Mouse (Mus musculus) embryonic facial prominence, embryonic 15.5 days (tissue): ENCODE data around the gene Akap8. TPM values are rescaled to one million over a fixed set of nuclear protein-coding genes. Genes with fewer than 3 reads are reported as not detected.

Experiments
- ATAC-seq: fragments of 200-750 bp; cut with Nextera tagmentation; 2 replicates; pipeline ENCODE4 v1.8.0; 2017; ENCODE audit warnings: low read depth, moderate TSS enrichment; ENCODE audit not compliant: insufficient number of reproducible peaks, low FRiP score, low TSS enrichment
- H3K27ac ChIP-seq: fragments of 300-500 bp; sonication (generic); replicated peaks from 2 replicates; pipeline ENCODE4 v1.5.1; 2015; ENCODE audit warnings: mild to moderate bottlenecking, inconsistent platforms
- H3K27me3 ChIP-seq: fragments of 300-500 bp; sonication (generic); 2 replicates; pipeline ENCODE4 v1.6.1; 2015; ENCODE audit warnings: inconsistent platforms
- H3K36me3 ChIP-seq: fragments of 300-500 bp; sonication (generic); 2 replicates; pipeline ENCODE4 v1.6.1; 2015; ENCODE audit warnings: mild to moderate bottlenecking, inconsistent platforms
- H3K4me1 ChIP-seq: fragments of 300-500 bp; sonication (generic); 2 replicates; pipeline ENCODE4 v1.6.1; 2015; ENCODE audit warnings: inconsistent platforms
- H3K4me2 ChIP-seq: fragments of 300-500 bp; sonication (generic); replicated peaks from 2 replicates; pipeline ENCODE4 v1.6.1; 2015; ENCODE audit warnings: mild to moderate bottlenecking, inconsistent platforms
- H3K4me3 ChIP-seq: fragments of 300-500 bp; sonication (generic); replicated peaks from 2 replicates; pipeline ENCODE4 v1.5.1; 2015; ENCODE audit warnings: mild to moderate bottlenecking, inconsistent platforms
- H3K9ac ChIP-seq: fragments of 300-500 bp; sonication (generic); 2 replicates; pipeline ENCODE4 v1.6.1; 2015; ENCODE audit warnings: inconsistent platforms
- H3K9me3 ChIP-seq: fragments of 300-500 bp; sonication (generic); replicated peaks from 2 replicates; pipeline ENCODE4 v1.6.1; 2016; ENCODE audit warnings: inconsistent platforms
- WGBS: fragments of 180-500 bp; shearing (Covaris S2); methylation state at CpG from one replicate; pipeline ENCODE4 v1.1.7; 2015; 5-methylcytosine and 5-hydroxymethylcytosine counted together
- polyA plus RNA-seq: library from polyadenylated mRNA; unstranded; fragments of >200 nt; fragmentation: Nextera tagmentation; extraction: Ambion mirVana; gene quantifications from 2 replicates; pipeline ENCODE4 v1.2.1, GENCODE M21; 2015

Gene Akap8
- polyA plus RNA-seq, 1 experiment from 2014 or later, result 97.9 TPM

GRCm38 (mm10) chr17:32341102-32341501 lies 20.1 kb upstream of the Akap8 start:
- WGBS, result 88% methylated on average over 1 of the region's 1 CpGs
- H3K4me1 ChIP-seq, result no peaks in the 10 kb centered on the region

GRCm38 (mm10) chr17:32340110-32340509 lies 19.1 kb upstream of the Akap8 start:
- ATAC-seq, result no peak
- Histone ChIP-seq H3K9ac (no peak overlapping the region), H3K4me2 (no peak overlapping the region), H3K36me3 (peaks cover 64% of the 10 kb centered on the region), H3K4me1 (no peaks in the 10 kb centered on the region), H3K4me3 (no peak overlapping the region), H3K27me3 (no peaks in the 10 kb centered on the region), H3K27ac (no peak overlapping the region), H3K9me3 (no peaks in the 10 kb centered on the region)
- 68% methylated on average over 1 of the region's 1 CpGs for WGBS

More at GRCm38 (mm10) chr17:32341102-32341501, 20.1 kb upstream of the Akap8 start:
- no peaks in the 10 kb centered on the region for H3K27me3 ChIP-seq
- H3K36me3 ChIP-seq, result peaks cover 54% of the 10 kb centered on the region
- no peak overlapping the region for H3K9ac ChIP-seq
- no peaks in the 10 kb centered on the region for H3K9me3 ChIP-seq
- H3K4me3 ChIP-seq, result no peak overlapping the region
- no peak overlapping the region for H3K27ac ChIP-seq
- no peak overlapping the region for H3K4me2 ChIP-seq
- ATAC-seq, result no peak

- no peak overlapping the region for H3K27ac ChIP-seq
- WGBS, result 69% methylated on average over 2 of the region's 2 CpGs
- H3K36me3 ChIP-seq, result peaks cover 75% of the 10 kb centered on the region
Measured at GRCm38 (mm10) chr17:32335869-32336268, 14.8 kb upstream of the Akap8 start.

DNA sequence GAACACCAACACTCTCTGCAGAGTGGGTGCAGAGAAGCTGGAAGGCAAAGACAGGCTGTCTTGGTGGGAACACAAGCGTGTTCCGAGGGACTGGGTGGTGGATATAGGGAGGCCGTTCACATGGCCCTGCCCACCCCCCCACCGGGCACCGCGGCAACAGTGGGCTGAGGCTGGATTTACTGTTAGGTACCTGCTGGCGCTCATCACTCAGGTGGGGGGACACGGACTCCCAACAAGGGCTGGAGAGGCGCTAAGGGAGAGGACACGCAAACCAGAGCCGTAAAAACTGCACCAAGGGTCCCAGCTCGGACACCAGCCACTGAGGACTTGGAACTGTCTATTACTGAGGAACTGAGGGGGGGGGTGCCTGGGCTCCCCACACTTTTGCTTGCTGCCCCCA lies 13.9 kb upstream of the Akap8 start:
- Histone ChIP-seq H3K27ac (no peak overlapping the region), H3K4me1 (no peaks in the 10 kb centered on the region), H3K9me3 (no peaks in the 10 kb centered on the region), H3K36me3 (peaks cover 78% of the 10 kb centered on the region), H3K27me3 (no peaks in the 10 kb centered on the region), H3K9ac (no peak overlapping the region), H3K4me2 (no peak overlapping the region), H3K4me3 (no peak overlapping the region)
- no peak for ATAC-seq
- WGBS, result 91% methylated on average over 12 of the region's 12 CpGs

More at GRCm38 (mm10) chr17:32335869-32336268, 14.8 kb upstream of the Akap8 start:
- Histone ChIP-seq H3K9ac (no peak overlapping the region), H3K4me2 (no peak overlapping the region), H3K27me3 (no peaks in the 10 kb centered on the region), H3K9me3 (no peaks in the 10 kb centered on the region), H3K4me1 (no peaks in the 10 kb centered on the region), H3K4me3 (no peak overlapping the region)
- ATAC-seq, result no peak

GRCm38 (mm10) chr17:32333675-32334303 lies 12.8 kb upstream of the Akap8 start:
- no peak overlapping the region for H3K27ac ChIP-seq
- H3K4me3 ChIP-seq, result no peak overlapping the region
- peak; percentile 59; the same call in 1 of the 2 replicates for ATAC-seq
- H3K9ac ChIP-seq, result no peak overlapping the region
- H3K36me3 ChIP-seq, result peaks cover 84% of the 10 kb centered on the region
- H3K27me3 ChIP-seq, result no peaks in the 10 kb centered on the region
- no peaks in the 10 kb centered on the region for H3K4me1 ChIP-seq
- WGBS, result 85% methylated on average over 31 of the region's 31 CpGs
- no peaks in the 10 kb centered on the region for H3K9me3 ChIP-seq
- no peak overlapping the region for H3K4me2 ChIP-seq

- Histone ChIP-seq H3K27me3 (no peaks in the 10 kb centered on the region), H3K4me2 (no peak overlapping the region), H3K9me3 (no peaks in the 10 kb centered on the region), H3K4me3 (no peak overlapping the region), H3K9ac (no peak overlapping the region), H3K36me3 (peaks cover 45% of the 10 kb centered on the region), H3K4me1 (no peaks in the 10 kb centered on the region), H3K27ac (no peak overlapping the region)
- no peak for ATAC-seq
Measured at GRCm38 (mm10) chr17:32327501-32327900, 6.5 kb upstream of the Akap8 start.

- WGBS, result 91% methylated on average over 1 of the region's 1 CpGs
- Histone ChIP-seq H3K27me3 (no peaks in the 10 kb centered on the region), H3K4me2 (no peak overlapping the region), H3K27ac (no peak overlapping the region), H3K36me3 (peaks cover 19% of the 10 kb centered on the region), H3K9me3 (no peaks in the 10 kb centered on the region), H3K9ac (no peak overlapping the region), H3K4me3 (no peak overlapping the region), H3K4me1 (peaks cover 18% of the 10 kb centered on the region)
- no peak for ATAC-seq
Measured at GRCm38 (mm10) chr17:32322809-32323208, 1.8 kb upstream of the Akap8 start.

DNA sequence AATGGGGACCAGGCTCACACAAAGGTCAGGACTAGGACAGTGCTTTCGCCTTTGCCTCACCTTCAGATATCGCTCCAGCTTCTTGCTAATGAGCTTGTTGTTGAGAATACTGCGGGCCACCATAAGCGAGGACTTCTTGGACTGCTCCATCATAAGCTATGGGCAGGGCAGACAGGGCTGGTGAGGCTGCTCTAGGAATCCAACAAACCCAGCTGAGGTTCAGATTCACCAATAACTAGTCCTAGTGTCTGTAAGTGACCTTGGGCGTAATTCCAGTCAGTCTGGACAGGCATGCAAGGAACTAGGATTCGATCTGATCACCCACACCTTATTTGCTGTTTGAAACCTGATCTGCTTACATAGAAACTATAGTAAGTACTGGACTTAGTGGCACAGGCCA lies 798 bp upstream of the Akap8 start:
- peak overlapping the region; percentile 98 for H3K27ac ChIP-seq
- peak overlapping the region; percentile 49 for H3K4me2 ChIP-seq
- peaks cover 18% of the 10 kb centered on the region for H3K4me1 ChIP-seq
- no peak for ATAC-seq
- no peaks in the 10 kb centered on the region for H3K9me3 ChIP-seq
- peak overlapping the region; percentile 90 for H3K4me3 ChIP-seq
- H3K27me3 ChIP-seq, result no peaks in the 10 kb centered on the region
- peak overlapping the region; percentile 58 for H3K9ac ChIP-seq
- peaks cover 29% of the 10 kb centered on the region for H3K36me3 ChIP-seq
- WGBS, result 16% methylated on average over 6 of the region's 6 CpGs

DNA sequence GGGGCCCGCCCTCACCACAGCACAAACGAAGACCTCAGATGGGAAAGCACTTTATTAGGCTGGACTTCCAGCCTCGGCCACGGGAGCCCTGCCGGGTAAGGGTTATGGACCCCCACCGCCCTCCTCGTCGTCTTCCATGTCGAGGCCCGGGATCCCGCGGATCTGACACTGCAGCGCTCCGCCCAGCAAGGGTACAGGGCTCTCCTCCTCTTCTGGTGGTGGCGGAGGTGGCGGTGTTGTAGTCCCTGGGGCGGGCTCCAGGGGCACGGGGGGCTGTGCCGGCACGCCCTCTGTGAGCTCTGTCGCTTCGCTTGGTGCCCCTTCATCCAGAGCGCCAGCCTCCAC lies 324 bp upstream of the Akap8 start:
- H3K4me1 ChIP-seq, result peaks cover 18% of the 10 kb centered on the region
- peak overlapping the region; percentile 98 for H3K27ac ChIP-seq
- peak overlapping the region; percentile 58 for H3K9ac ChIP-seq
- WGBS, result 1% methylated on average over 23 of the region's 23 CpGs
- no peaks in the 10 kb centered on the region for H3K27me3 ChIP-seq
- peak overlapping the region; percentile 49 for H3K4me2 ChIP-seq
- peaks cover 34% of the 10 kb centered on the region for H3K36me3 ChIP-seq
- ATAC-seq, result peak; percentile 59
- H3K4me3 ChIP-seq, result peak overlapping the region; percentile 90
- H3K9me3 ChIP-seq, result no peaks in the 10 kb centered on the region

DNA sequence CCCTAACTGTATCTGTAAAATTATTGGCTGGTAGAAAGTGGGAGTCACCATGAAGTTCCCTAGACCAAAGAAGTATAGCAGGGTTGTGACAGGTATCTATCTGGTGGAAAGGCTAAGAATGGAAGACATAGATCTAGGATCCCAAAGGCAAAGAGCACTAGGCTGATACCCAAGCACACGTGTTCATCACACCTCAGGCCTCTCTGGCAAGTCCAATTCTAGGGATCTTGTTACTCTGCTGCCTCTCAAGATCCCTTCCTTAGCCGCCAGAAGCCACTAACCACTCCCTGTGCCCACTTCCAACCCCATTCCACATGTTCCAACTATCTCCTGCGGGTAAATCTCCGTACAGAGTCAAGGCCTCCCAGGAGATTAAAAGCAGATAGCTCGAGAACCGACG lies 1.1 kb downstream of the Akap8 start:
- Histone ChIP-seq H3K9me3 (no peaks in the 10 kb centered on the region), H3K4me2 (peak overlapping the region; percentile 73), H3K27me3 (no peaks in the 10 kb centered on the region), H3K4me1 (peaks cover 18% of the 10 kb centered on the region), H3K27ac (peak overlapping the region; percentile 98), H3K9ac (peak overlapping the region; percentile 85), H3K4me3 (peak overlapping the region; percentile 90), H3K36me3 (peaks cover 42% of the 10 kb centered on the region)
- no peak for ATAC-seq
- WGBS, result under 1% methylated on average over 7 of the region's 7 CpGs

- peaks cover 51% of the 10 kb centered on the region for H3K36me3 ChIP-seq
- WGBS, result 75% methylated on average over 3 of the region's 3 CpGs
- no peak overlapping the region for H3K9ac ChIP-seq
- no peak overlapping the region for H3K4me2 ChIP-seq
- no peaks in the 10 kb centered on the region for H3K27me3 ChIP-seq
- no peaks in the 10 kb centered on the region for H3K9me3 ChIP-seq
- ATAC-seq, result no peak
- no peak overlapping the region for H3K4me3 ChIP-seq
- peaks cover 18% of the 10 kb centered on the region for H3K4me1 ChIP-seq
- no peak overlapping the region for H3K27ac ChIP-seq
Measured at GRCm38 (mm10) chr17:32317708-32318107, 3.3 kb downstream of the Akap8 start.

DNA sequence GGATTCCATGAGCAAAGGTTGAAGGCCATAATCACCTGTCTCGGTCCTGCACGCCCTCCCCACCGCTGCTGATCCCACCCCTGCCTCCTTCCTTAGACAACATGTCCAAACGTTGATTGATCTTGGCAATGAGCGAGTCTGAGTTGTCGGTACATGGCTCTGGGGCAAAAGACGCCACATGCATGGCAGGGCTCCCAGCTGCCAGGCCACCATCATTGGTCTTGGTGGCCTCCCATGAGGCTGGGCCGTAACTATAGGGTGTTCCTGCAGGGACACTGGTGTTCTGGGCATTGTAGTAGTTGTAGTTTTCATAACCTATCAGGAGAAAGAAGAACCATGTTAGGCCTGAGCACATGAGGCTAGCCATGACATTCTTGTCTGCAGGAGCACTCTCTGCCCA lies 4.0 kb downstream of the Akap8 start:
- H3K4me3 ChIP-seq, result no peak overlapping the region
- H3K9me3 ChIP-seq, result no peaks in the 10 kb centered on the region
- no peaks in the 10 kb centered on the region for H3K27me3 ChIP-seq
- H3K27ac ChIP-seq, result no peak overlapping the region
- 87% methylated on average over 8 of the region's 8 CpGs for WGBS
- no peak overlapping the region for H3K4me2 ChIP-seq
- H3K4me1 ChIP-seq, result peaks cover 15% of the 10 kb centered on the region
- peaks cover 58% of the 10 kb centered on the region for H3K36me3 ChIP-seq
- H3K9ac ChIP-seq, result no peak overlapping the region
- no peak for ATAC-seq
